Mouse (Mus musculus) hematopoietic stem cell, adult 5-6 weeks (primary cell): ENCODE results near the gene Olfr213. TPM values are rescaled to one million over a fixed set of nuclear protein-coding genes. Genes with fewer than 3 reads are reported as not detected.
"Not testable (repeated sequence)": the region's sequence is repeated elsewhere in the genome, so short reads cannot be mapped to it uniquely, and the experiment has no call there.

Experiments
- ATAC-seq, 2 experiments: fragments of 125-278 bp in 1 of 2; replicated peaks in 1 of 2; 2 replicates each; pipeline ENCODE4 v1.8.0; 2016 to 2017; ENCODE audit warnings: inconsistent platforms in 2 of 2, mild to moderate bottlenecking in 2 of 2, moderate number of reproducible peaks in 2 of 2, low read depth in 1 of 2, moderate TSS enrichment in 1 of 2; ENCODE audit not compliant: low FRiP score in 2 of 2, poor library complexity in 2 of 2, severe bottlenecking in 2 of 2, insufficient read depth in 1 of 2, low TSS enrichment in 1 of 2
- total RNA-seq: library from RNA; stranded (forward); fragments of 172-1452, 232-1000 nt; gene quantifications from 2 replicates; pipeline ENCODE4 v1.2.3, GENCODE M21; 2017

Gene Olfr213
- total RNA-seq: not detected in 2 replicates

- no peak for ATAC-seq
Measured at GRCm38 (mm10) chr6:116538156-116538555, at the start of gene Olfr213. Gene Olfr213 (plus strand): TSS chr6:116538456.

GRCm38 (mm10) chr6:116488791-116489190 is 49.5 kb upstream of the Olfr213 start, which contains the start of gene Olfr211:
Gene Olfr211 (plus strand): TSS chr6:116489091.
- no peak for ATAC-seq

- ATAC-seq: no peak
Measured at GRCm38 (mm10) chr6:116493742-116494141, 44.5 kb upstream of the Olfr213 start.

GRCm38 (mm10) chr6:116495960-116496359 is 42.3 kb upstream of the Olfr213 start:
- ATAC-seq: no peak

- 0 out of 4 replicates have a peak, but pooled peaks of 1 of the 2 experiments have one; percentile 48 for ATAC-seq
Measured at GRCm38 (mm10) chr6:116506302-116507003, 31.8 kb upstream of the Olfr213 start, which contains the start of gene Olfr212. Gene Olfr212 (plus strand): TSS chr6:116506516.

- no peak for ATAC-seq
Measured at GRCm38 (mm10) chr6:116514832-116515231, 23.4 kb upstream of the Olfr213 start.

GRCm38 (mm10) chr6:116542500-116542899 is 4.2 kb downstream of the Olfr213 start:
- ATAC-seq: 0 out of 4 replicates have a peak, but pooled peaks of 1 of the 2 experiments have one; percentile 12

- not testable (repeated sequence) for ATAC-seq
Measured at GRCm38 (mm10) chr6:116550841-116551240, 12.6 kb downstream of the Olfr213 start, which contains the start of gene Gm5580. Gene Gm5580 (plus strand): TSS chr6:116551141.

GRCm38 (mm10) chr6:116553935-116554334 is 15.7 kb downstream of the Olfr213 start, which contains the start of gene Olfr214:
Gene Olfr214 (plus strand): TSS chr6:116554235.
- ATAC-seq: no peak

- no peak for ATAC-seq
Measured at GRCm38 (mm10) chr6:116554952-116555351, 16.7 kb downstream of the Olfr213 start.

- peak; percentile 66 to 67; a peak in 3 of 4 replicates for ATAC-seq
Measured at GRCm38 (mm10) chr6:116569834-116570233, 31.6 kb downstream of the Olfr213 start.

- ATAC-seq: no peak
Measured at GRCm38 (mm10) chr6:116584095-116584494, 45.8 kb downstream of the Olfr213 start, which contains the start of gene Olfr215. Gene Olfr215 (minus strand): TSS chr6:116584195.

Other genes starting within 250 kb of the Olfr213 start
- 12.9 and 34.2 TPM in 2 replicates for gene March8, start 200.4 kb upstream of the Olfr213 start, total RNA-seq
- 10.5 and 15.2 TPM in 2 replicates for gene Alox5, start 77.3 kb upstream of the Olfr213 start, total RNA-seq
- gene Olfr211, start 49.4 kb upstream of the Olfr213 start, total RNA-seq: not detected in 2 replicates
- gene Olfr212, start 31.9 kb upstream of the Olfr213 start, total RNA-seq: not detected in 2 replicates
- 0.15 and 0.81 TPM in 2 replicates for gene Gm5580, start 12.7 kb downstream of the Olfr213 start, total RNA-seq
- gene Olfr214, start 15.8 kb downstream of the Olfr213 start, total RNA-seq: not detected in 2 replicates
- gene Olfr215, start 45.7 kb downstream of the Olfr213 start, total RNA-seq: not detected in 2 replicates
- 73.9 and 95.2 TPM in 2 replicates for gene Zfp422, start 90.5 kb downstream of the Olfr213 start, total RNA-seq
- 0.75 and 1.7 TPM in 2 replicates for gene Depp1, start 112.2 kb downstream of the Olfr213 start, total RNA-seq
- gene Rassf4, start 135.5 kb downstream of the Olfr213 start, total RNA-seq: 11.0 and 20.5 TPM in 2 replicates
- gene Tmem72, start 178.5 kb downstream of the Olfr213 start, total RNA-seq: 0.19 TPM in 1 of 2 replicates, not detected in the other